Mouse (Mus musculus): ENCODE data around the gene Vps18.

GRCm38 (mm10) chr2:119262978-119263377, 25.6 kb upstream of the Vps18 start:
- no peak for TF ChIP-seq GATA1 (IDR thresholded peaks at IDR 0.05; ENCODE audit: low read length)
- no peak for TF ChIP-seq TAL1 (IDR thresholded peaks at IDR 0.05; ENCODE audit: low read length)
